Mouse (Mus musculus) cerebellum, adult 11-12 months (tissue): ENCODE measurements around the gene Mageb1.
"Not testable (repeated sequence)": the region's sequence is repeated elsewhere in the genome, so short reads cannot be mapped to it uniquely, and the experiment has no call there.

Experiments used
- DNase-seq: peaks from one replicate; pipeline ENCODE4 v3.0.0; 2022

Gene Mageb1

GRCm38 (mm10) chrX:92016233-92016632 lies at the start of gene Mageb1:
Gene Mageb1, minus strand, starts transcription at chrX:92016333.
- DNase-seq = not testable (repeated sequence)
